Mouse (Mus musculus) testis, postnatal 14 days (tissue): ENCODE data around the gene Ucp2.
A peak's percentile ranks its signal among the peaks of the same experiment; 100 is the strongest.

ENCODE experiments used
- DNase-seq: peaks from one replicate; pipeline ENCODE4 v3.0.0; 2021; ENCODE audit warnings: low spot score

The Ucp2 gene

DNA sequence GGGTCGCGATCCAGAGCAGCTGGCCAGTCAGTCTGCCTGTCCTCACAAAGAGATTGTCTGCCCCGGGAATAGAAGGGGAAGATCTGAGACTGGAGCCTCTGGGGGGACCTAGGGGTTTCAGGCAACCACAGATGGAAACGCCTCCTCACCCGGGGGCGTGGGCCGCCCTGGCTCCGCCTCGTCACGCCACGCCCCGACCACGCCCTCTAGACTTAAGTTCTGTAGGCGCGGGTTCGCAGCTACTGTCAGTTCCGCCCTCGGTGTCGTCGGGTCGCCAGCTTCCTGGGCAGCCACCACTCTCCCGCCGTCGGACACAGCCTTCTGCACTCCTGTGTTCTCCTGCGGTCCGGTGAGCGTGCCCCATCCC, at the start of gene Ucp2:
Gene Ucp2 (plus strand): TSS at position 221 of the 367 bp plus-strand sequence.
- peak; percentile 84 for DNase-seq

DNA sequence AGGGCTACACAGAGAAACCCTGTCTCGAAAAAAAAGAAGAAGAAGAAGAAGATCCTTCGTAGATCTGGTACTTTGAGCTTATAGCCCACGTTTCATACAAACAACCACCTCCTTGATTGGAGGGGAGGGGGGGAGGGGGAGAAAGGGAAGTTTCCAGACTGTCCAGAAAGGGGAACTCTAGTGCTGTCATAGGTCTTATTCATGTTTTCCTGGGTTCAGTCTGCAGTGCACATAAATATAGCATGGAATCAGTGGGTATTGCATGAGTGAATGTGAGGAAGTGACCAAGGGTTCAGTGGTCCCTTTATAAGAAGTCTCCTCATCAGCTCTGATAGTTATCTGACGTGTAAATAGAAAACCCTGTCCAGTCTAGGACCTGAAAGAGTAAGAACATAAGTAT, 49.4 kb upstream of the Ucp2 start:
- no peak for DNase-seq

- no peak for DNase-seq
Measured at GRCm38 (mm10) chr7:100446271-100446670, 46.9 kb upstream of the Ucp2 start.

GRCm38 (mm10) chr7:100448530-100448929, 44.6 kb upstream of the Ucp2 start:
- no peak for DNase-seq

DNA sequence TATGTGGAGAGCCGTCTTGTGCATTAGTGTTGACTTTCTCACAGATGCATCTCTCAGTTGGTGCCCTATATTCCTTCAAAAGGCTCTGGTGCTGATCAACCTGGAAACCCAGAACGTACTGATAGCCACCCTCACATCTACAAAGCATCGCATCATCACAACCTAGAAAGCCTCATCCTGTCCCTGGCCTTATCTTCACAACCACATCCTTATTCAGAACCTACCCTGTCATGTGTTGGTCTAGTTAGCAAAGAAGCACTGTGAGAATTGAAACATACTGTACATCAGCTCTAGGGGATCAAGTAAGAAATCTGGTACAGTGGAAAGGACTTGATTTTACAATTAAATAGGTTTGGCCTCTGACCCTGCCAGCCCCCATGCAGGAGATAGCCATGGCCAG, 44.2 kb upstream of the Ucp2 start:
- DNase-seq: no peak

DNA sequence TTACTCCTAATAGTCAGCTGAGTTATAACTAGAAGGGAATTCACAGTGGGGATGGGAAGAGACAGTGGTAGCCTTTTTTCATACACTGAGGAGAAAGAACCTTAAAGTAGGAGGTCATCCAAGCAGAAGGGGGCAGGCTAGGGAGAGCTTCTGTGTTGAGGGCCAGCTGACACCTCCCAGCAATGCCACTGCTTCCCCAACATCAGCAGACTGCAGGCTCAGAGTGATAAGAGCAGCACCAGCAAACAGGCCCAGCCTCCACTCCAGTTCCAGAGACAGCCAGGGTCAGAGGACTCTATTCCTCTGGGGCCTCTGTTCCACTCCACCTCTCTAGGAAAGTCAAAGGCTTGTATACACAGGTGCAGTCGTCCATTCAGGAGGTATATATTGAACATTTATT, 35.0 kb upstream of the Ucp2 start:
- DNase-seq: no peak

DNA sequence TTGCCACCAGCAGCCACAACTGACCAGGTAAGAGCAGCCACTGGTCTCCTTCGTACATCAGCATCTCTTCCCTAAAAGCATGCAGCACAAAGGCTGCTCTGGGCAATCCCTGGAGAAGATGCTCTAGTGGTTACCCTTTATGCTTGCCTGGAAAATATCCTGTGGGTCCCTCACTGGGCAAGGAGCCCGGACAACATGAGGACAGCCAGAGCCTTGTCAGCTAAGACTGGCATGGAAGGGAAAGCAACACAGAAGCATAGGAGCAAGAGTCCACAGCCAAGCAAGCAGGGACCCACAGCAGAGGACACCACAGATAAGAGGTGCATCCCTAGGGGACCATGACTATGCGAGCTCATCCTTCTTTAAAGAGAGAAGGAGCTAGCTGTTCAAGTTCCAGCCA, 33.3 kb upstream of the Ucp2 start:
- DNase-seq: no peak

DNA sequence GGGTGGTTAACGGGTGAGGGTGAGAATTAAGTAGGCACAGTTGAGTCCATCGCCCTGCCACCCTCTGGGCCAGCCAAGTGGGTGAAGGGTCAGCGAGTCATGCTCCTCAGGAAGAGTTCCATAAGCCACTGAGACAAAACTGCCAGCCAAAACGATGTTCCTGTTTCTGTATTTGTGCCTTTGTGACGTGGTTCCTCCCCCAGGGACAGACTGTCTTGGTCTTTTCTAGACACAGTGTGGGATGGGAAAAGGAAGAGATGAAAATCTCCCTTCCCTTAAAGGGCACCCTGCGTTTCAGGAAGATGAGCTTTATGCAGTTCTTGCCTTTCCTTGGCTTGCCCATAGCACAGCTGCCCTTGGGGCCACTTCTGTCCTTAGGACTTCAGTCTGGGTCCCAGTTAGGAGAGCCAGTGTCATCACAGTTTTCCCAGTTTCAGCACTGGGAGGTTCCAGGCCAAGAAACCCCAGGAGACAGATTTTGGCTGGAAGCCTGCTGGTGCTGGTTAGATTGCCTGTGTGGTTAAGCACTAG, 31.5 kb upstream of the Ucp2 start:
- peak; percentile 68 for DNase-seq

- DNase-seq: no peak
Measured at GRCm38 (mm10) chr7:100463194-100463593, 29.9 kb upstream of the Ucp2 start.

GRCm38 (mm10) chr7:100463757-100464156, 29.4 kb upstream of the Ucp2 start:
- DNase-seq: no peak

GRCm38 (mm10) chr7:100464248-100464647, 28.9 kb upstream of the Ucp2 start:
- DNase-seq: no peak

DNA sequence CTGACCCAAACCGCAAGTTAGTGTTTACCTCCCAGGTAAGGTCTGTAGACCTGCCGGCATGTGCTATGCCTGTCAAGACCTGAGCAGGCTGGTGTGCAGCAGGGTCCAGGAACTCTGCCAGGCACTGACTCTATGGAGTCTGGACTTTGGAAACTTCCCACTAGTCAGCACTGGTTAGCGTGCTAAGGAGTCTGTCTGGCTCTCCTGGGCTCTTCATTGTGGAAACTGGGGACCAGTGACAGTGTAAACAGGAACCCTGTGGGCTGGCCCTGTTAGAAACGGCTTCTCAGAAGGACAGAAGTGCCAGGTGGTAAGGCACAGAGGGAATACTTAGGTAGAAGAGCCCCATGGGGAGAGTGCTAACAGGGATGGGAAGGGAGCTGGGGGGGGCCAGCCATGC, 27.9 kb upstream of the Ucp2 start:
- no peak for DNase-seq

DNA sequence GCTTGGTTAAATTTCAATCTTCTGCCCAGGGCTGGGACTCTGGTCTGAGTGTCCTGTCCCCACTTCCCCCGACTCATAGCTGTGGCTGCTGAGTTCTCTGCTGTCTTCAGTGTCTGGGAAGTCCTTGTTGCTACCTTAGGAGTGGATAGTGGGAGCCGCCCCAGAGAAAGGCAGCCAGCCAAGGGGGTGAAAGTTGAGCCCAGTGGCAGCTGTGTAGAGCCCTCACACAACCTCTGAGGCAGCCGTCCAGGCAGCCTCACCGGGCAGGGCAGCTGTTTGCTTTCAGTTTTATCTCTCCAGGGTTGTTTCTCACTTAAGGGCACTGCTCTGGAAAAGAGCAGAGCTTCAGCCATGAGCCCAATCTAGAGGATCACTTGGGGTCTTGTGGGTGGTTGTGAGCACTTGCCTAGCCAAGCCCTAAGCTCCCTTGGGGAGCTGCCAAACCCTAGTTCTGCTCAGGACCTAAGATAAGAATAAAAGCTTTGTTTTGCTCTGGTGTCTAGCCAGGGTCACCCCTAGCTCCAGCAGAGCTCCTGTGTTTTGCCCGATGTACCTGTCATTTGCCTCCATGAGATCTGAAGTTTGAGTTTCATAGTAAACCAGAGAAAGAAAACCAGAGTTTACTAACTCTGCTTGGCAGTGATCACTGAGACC, 27.4 kb upstream of the Ucp2 start:
- DNase-seq: peak; percentile 76

DNA sequence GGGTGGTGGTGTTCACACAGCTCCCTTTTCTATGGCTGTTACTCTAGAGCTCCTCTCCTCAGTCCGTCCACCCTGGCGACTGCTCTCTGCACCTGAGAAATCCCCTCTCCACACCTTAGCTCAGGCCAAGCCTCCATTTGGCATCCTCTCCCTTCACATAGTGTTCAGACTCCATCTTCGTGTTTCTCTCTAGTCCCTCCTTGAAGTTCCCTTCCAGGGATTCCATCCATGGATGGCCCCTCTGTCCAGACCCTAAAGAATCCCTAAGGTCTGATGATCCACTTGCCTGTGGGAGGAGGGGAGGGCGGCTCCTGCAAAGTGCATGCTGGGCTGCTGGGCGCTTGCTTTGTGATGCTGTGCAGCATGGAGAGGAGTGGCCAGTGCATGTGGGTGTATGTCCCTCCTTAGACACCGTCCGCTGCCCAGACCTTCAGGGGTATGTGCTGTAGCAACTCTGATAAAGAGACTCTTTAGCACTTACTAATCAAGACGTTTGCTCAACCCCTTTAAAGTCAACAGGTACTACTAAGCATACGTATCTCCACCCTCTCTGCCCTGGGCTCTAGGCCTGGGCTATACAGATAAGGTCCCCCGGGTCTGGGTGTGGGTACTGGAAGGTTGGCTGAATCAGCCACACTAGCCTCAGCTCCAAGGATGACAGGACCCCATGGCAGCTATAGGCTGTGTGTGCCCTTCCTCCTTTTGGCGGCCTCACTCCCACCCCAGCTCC, 26.2 kb upstream of the Ucp2 start:
- no peak for DNase-seq

DNA sequence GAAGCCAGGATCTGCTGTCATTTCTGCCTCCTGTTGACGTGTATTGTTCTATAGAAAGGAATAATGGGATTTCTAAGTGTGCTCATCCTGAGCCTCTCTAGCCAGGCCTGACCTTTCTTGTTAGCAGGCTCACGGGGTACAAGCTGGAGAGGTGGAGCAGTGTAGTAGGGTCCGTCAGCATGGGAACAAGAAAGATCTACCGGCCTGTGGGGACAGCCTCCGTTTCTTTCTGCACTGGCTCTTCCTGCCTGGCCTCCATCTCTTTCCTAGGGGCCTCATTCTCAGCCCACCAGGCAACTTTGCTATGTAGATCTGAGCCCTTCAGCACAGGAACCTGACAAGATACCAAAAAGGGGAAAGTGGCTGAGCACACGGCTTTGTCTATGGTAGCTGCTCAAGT, 24.4 kb upstream of the Ucp2 start:
- DNase-seq: no peak

DNA sequence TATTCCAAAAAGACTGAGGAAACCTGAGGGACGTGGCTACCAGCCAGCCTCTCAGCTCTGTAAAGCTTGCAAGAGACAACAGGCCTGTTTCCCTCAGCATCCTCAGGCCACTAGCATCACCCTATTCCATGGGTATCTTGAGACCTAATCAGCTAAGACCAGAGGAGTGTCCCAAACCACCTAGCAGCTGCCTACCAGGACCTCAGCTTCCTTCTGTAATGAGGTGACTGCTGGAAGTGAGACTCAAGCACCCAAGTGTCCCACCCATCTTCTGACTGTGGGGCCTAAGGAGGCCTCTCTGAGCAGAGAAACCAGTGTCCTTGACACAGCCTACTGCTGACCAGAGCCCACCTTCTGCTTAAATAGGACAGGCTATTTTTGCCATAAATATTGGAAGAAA, 23.6 kb upstream of the Ucp2 start:
- DNase-seq: no peak

GRCm38 (mm10) chr7:100470796-100471406, 22.2 kb upstream of the Ucp2 start:
- DNase-seq: no peak

- DNase-seq: no peak
Measured at GRCm38 (mm10) chr7:100471407-100471797, 21.7 kb upstream of the Ucp2 start.

DNA sequence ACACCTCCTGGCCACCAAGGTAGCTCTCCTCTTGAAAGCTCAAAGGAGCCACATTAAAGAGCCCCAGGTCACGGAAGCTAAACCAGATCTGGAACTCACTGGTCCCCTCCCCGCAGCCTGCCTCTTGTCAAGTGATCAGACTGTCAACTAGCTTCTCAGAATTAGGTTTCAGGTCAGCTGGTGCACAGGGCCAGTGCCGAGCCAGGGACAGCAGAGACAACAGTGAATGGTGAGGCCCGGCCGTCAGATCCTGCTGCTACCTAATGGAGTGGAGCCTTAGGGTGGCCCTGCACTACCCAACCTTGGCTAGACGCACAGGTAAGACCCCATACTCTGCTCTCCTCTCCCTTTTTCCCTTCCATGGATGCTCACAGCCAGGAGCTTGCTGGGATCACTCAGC, 20.4 kb upstream of the Ucp2 start, which contains the start of gene Ucp3:
Gene Ucp3 (plus strand): TSS at position 214 of the 400 bp plus-strand sequence.
- DNase-seq: no peak

- no peak for DNase-seq
Measured at GRCm38 (mm10) chr7:100473846-100474454, 19.2 kb upstream of the Ucp2 start.

DNA sequence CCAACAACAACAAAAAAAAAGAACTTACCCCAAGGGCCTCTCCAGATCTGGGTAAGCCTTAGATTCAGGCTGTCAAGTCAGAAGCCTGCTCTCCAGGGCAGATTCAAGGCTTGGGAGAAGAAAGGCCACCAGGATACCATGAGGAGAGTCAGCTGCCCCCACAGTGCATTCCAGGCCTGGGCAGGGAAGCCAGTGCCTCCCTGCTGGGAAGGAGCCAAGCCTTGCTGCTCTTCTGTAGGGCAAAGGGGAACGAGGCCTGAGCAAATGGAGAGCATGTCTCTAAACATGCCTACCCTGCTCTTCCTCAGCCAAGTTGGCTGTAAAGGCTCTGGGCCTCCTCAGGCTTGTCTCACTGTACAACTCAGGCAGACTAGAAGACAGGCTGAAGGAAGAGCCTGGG, 18.5 kb upstream of the Ucp2 start:
- DNase-seq: no peak

- no peak for DNase-seq
Measured at GRCm38 (mm10) chr7:100479100-100479822, 13.9 kb upstream of the Ucp2 start.
